Mouse (Mus musculus) embryonic facial prominence, embryonic 15.5 days (tissue): ENCODE measurements around the gene Tnrc18. TPM values are rescaled to one million over a fixed set of nuclear protein-coding genes. Genes with fewer than 3 reads are reported as not detected.

Experiments used
- ATAC-seq: fragments of 200-750 bp; cut with Nextera tagmentation; 2 replicates; pipeline ENCODE4 v1.8.0; 2017; ENCODE audit warnings: low read depth, moderate TSS enrichment; ENCODE audit not compliant: insufficient number of reproducible peaks, low FRiP score, low TSS enrichment
- H3K27ac ChIP-seq: fragments of 300-500 bp; sonication (generic); replicated peaks from 2 replicates; pipeline ENCODE4 v1.5.1; 2015; ENCODE audit warnings: mild to moderate bottlenecking, inconsistent platforms
- H3K27me3 ChIP-seq: fragments of 300-500 bp; sonication (generic); 2 replicates; pipeline ENCODE4 v1.6.1; 2015; ENCODE audit warnings: inconsistent platforms
- H3K36me3 ChIP-seq: fragments of 300-500 bp; sonication (generic); 2 replicates; pipeline ENCODE4 v1.6.1; 2015; ENCODE audit warnings: mild to moderate bottlenecking, inconsistent platforms
- H3K4me1 ChIP-seq: fragments of 300-500 bp; sonication (generic); 2 replicates; pipeline ENCODE4 v1.6.1; 2015; ENCODE audit warnings: inconsistent platforms
- H3K4me2 ChIP-seq: fragments of 300-500 bp; sonication (generic); replicated peaks from 2 replicates; pipeline ENCODE4 v1.6.1; 2015; ENCODE audit warnings: mild to moderate bottlenecking, inconsistent platforms
- H3K4me3 ChIP-seq: fragments of 300-500 bp; sonication (generic); replicated peaks from 2 replicates; pipeline ENCODE4 v1.5.1; 2015; ENCODE audit warnings: mild to moderate bottlenecking, inconsistent platforms
- H3K9ac ChIP-seq: fragments of 300-500 bp; sonication (generic); 2 replicates; pipeline ENCODE4 v1.6.1; 2015; ENCODE audit warnings: inconsistent platforms
- H3K9me3 ChIP-seq: fragments of 300-500 bp; sonication (generic); replicated peaks from 2 replicates; pipeline ENCODE4 v1.6.1; 2016; ENCODE audit warnings: inconsistent platforms
- WGBS: fragments of 180-500 bp; shearing (Covaris S2); methylation state at CpG from one replicate; pipeline ENCODE4 v1.1.7; 2015; 5-methylcytosine and 5-hydroxymethylcytosine counted together
- polyA plus RNA-seq: library from polyadenylated mRNA; unstranded; fragments of >200 nt; fragmentation: Nextera tagmentation; extraction: Ambion mirVana; gene quantifications from 2 replicates; pipeline ENCODE4 v1.2.1, GENCODE M21; 2015

Tnrc18 gene
- polyA plus RNA-seq, 1 experiment from 2014 or later = 43.4 TPM

GRCm38 (mm10) chr5:142696865-142697264 lies 120.6 kb downstream of the Tnrc18 start:
- WGBS = 45% methylated on average over 6 of the region's 6 CpGs
- Histone ChIP-seq H3K4me1 (peaks cover 9% of the 10 kb centered on the region; the same call in 1 of the 2 replicates), H3K9me3 (no peaks in the 10 kb centered on the region), H3K36me3 (no peaks in the 10 kb centered on the region), H3K4me2 (no peak overlapping the region), H3K4me3 (no peak overlapping the region), H3K9ac (no peak overlapping the region), H3K27me3 (peaks cover 12% of the 10 kb centered on the region; the same call in 1 of the 2 replicates), H3K27ac (no peak overlapping the region)
- ATAC-seq = peak; percentile 26; the same call in 1 of the 2 replicates

GRCm38 (mm10) chr5:142696258-142696657 lies 121.2 kb downstream of the Tnrc18 start:
- no peaks in the 10 kb centered on the region for H3K9me3 ChIP-seq
- no peak for ATAC-seq
- no peak overlapping the region for H3K4me2 ChIP-seq
- no peaks in the 10 kb centered on the region for H3K36me3 ChIP-seq
- 23% methylated on average over 6 of the region's 6 CpGs for WGBS
- H3K9ac ChIP-seq = no peak overlapping the region
- H3K4me3 ChIP-seq = no peak overlapping the region
- H3K27me3 ChIP-seq = peaks cover 7% of the 10 kb centered on the region; the same call in 1 of the 2 replicates
- H3K4me1 ChIP-seq = 0 out of 2 replicates have a peak, but pooled peaks cover 3% of the 10 kb centered on the region
- H3K27ac ChIP-seq = no peak overlapping the region

GRCm38 (mm10) chr5:142694627-142695340 lies 122.7 kb downstream of the Tnrc18 start:
- ATAC-seq = no peak
- WGBS = 8% methylated on average over 12 of the region's 12 CpGs
- H3K4me1 ChIP-seq = no peaks in the 10 kb centered on the region

GRCm38 (mm10) chr5:142693738-142694430 lies 123.6 kb downstream of the Tnrc18 start:
- no peaks in the 10 kb centered on the region for H3K27me3 ChIP-seq
- 42% methylated on average over 8 of the region's 8 CpGs for WGBS
- ATAC-seq = no peak
- H3K4me1 ChIP-seq = no peaks in the 10 kb centered on the region
- no peak overlapping the region for H3K9ac ChIP-seq
- H3K27ac ChIP-seq = no peak overlapping the region
- no peaks in the 10 kb centered on the region for H3K36me3 ChIP-seq
- H3K4me2 ChIP-seq = no peak overlapping the region
- H3K4me3 ChIP-seq = no peak overlapping the region
- no peaks in the 10 kb centered on the region for H3K9me3 ChIP-seq

More at GRCm38 (mm10) chr5:142694627-142695340, 122.7 kb downstream of the Tnrc18 start:
- no peaks in the 10 kb centered on the region for H3K36me3 ChIP-seq
- H3K27ac ChIP-seq = no peak overlapping the region
- no peak overlapping the region for H3K4me3 ChIP-seq
- no peaks in the 10 kb centered on the region for H3K9me3 ChIP-seq
- H3K4me2 ChIP-seq = no peak overlapping the region
- no peaks in the 10 kb centered on the region for H3K27me3 ChIP-seq
- H3K9ac ChIP-seq = no peak overlapping the region

- ATAC-seq = peak; percentile 51; the same call in 1 of the 2 replicates
- 63% methylated on average over 12 of the region's 12 CpGs for WGBS
- H3K36me3 ChIP-seq = no peaks in the 10 kb centered on the region
- H3K27me3 ChIP-seq = no peaks in the 10 kb centered on the region
- no peak overlapping the region for H3K9ac ChIP-seq
- H3K4me1 ChIP-seq = no peaks in the 10 kb centered on the region
- no peak overlapping the region for H3K4me2 ChIP-seq
- no peak overlapping the region for H3K27ac ChIP-seq
- H3K9me3 ChIP-seq = no peaks in the 10 kb centered on the region
- H3K4me3 ChIP-seq = no peak overlapping the region
Observed at GRCm38 (mm10) chr5:142692971-142693737, 124.3 kb downstream of the Tnrc18 start.

- Histone ChIP-seq H3K4me2 (no peak within 1 kb of the TSS), H3K9ac (no peak within 1 kb of the TSS), H3K4me3 (no peak within 1 kb of the TSS), H3K9me3 (no peaks in the 10 kb centered on the region), H3K4me1 (no peaks in the 10 kb centered on the region), H3K36me3 (no peaks in the 10 kb centered on the region), H3K27ac (no peak within 1 kb of the TSS), H3K27me3 (no peaks in the 10 kb centered on the region)
- ATAC-seq = no peak
- 67% methylated on average over 14 of the region's 14 CpGs for WGBS
Observed at GRCm38 (mm10) chr5:142692248-142692647, 125.2 kb downstream of the Tnrc18 start, which contains the start of gene Slc29a4. TSS of gene Slc29a4 (plus strand) at chr5:142692512.

GRCm38 (mm10) chr5:142690343-142690742 lies 127.1 kb downstream of the Tnrc18 start:
- no peak overlapping the region for H3K4me3 ChIP-seq
- no peaks in the 10 kb centered on the region for H3K36me3 ChIP-seq
- H3K9me3 ChIP-seq = no peaks in the 10 kb centered on the region
- WGBS = 72% methylated on average over 3 of the region's 3 CpGs
- H3K27me3 ChIP-seq = no peaks in the 10 kb centered on the region
- H3K4me1 ChIP-seq = no peaks in the 10 kb centered on the region
- ATAC-seq = no peak
- H3K4me2 ChIP-seq = no peak overlapping the region
- no peak overlapping the region for H3K9ac ChIP-seq
- H3K27ac ChIP-seq = no peak overlapping the region

- Histone ChIP-seq H3K27ac (no peak overlapping the region), H3K4me3 (no peak overlapping the region), H3K36me3 (no peaks in the 10 kb centered on the region), H3K4me2 (no peak overlapping the region), H3K9me3 (no peaks in the 10 kb centered on the region), H3K4me1 (no peaks in the 10 kb centered on the region), H3K27me3 (no peaks in the 10 kb centered on the region), H3K9ac (no peak overlapping the region)
- no peak for ATAC-seq
- 36% methylated on average over 6 of the region's 6 CpGs for WGBS
Observed at GRCm38 (mm10) chr5:142688866-142689265, 128.6 kb downstream of the Tnrc18 start.

GRCm38 (mm10) chr5:142682529-142682928 lies 134.9 kb downstream of the Tnrc18 start:
- no peak for ATAC-seq
- no peaks in the 10 kb centered on the region for H3K27me3 ChIP-seq
- no peak overlapping the region for H3K9ac ChIP-seq
- no peaks in the 10 kb centered on the region for H3K9me3 ChIP-seq
- no peaks in the 10 kb centered on the region for H3K4me1 ChIP-seq
- WGBS = 91% methylated on average over 5 of the region's 5 CpGs
- H3K4me2 ChIP-seq = no peak overlapping the region
- no peak overlapping the region for H3K4me3 ChIP-seq
- H3K27ac ChIP-seq = no peak overlapping the region
- no peaks in the 10 kb centered on the region for H3K36me3 ChIP-seq

- no peak overlapping the region for H3K4me3 ChIP-seq
- no peaks in the 10 kb centered on the region for H3K9me3 ChIP-seq
- no peaks in the 10 kb centered on the region for H3K27me3 ChIP-seq
- no peaks in the 10 kb centered on the region for H3K4me1 ChIP-seq
- WGBS = 67% methylated on average over 3 of the region's 3 CpGs
- no peak overlapping the region for H3K9ac ChIP-seq
- no peaks in the 10 kb centered on the region for H3K36me3 ChIP-seq
- no peak for ATAC-seq
- H3K4me2 ChIP-seq = no peak overlapping the region
- no peak overlapping the region for H3K27ac ChIP-seq
Observed at GRCm38 (mm10) chr5:142681911-142682310, 135.6 kb downstream of the Tnrc18 start.

- no peaks in the 10 kb centered on the region for H3K36me3 ChIP-seq
- H3K4me2 ChIP-seq = no peak overlapping the region
- H3K9me3 ChIP-seq = no peaks in the 10 kb centered on the region
- no peak overlapping the region for H3K4me3 ChIP-seq
- H3K4me1 ChIP-seq = no peaks in the 10 kb centered on the region
- no peak for ATAC-seq
- no peak overlapping the region for H3K9ac ChIP-seq
- no peak overlapping the region for H3K27ac ChIP-seq
- no peaks in the 10 kb centered on the region for H3K27me3 ChIP-seq
- WGBS = 95% methylated on average over 1 of the region's 1 CpGs
Observed at GRCm38 (mm10) chr5:142679065-142679464, 138.4 kb downstream of the Tnrc18 start.
